Mouse (Mus musculus): ENCODE results near the gene Jkamp.

Jkamp gene

GRCm38 (mm10) chr12:72086166-72086825 lies 907 bp downstream of the Jkamp start:
- no peak for DNase-seq (ENCODE audit: low read depth, low spot score)

GRCm38 (mm10) chr12:72089802-72090201 lies 4.4 kb downstream of the Jkamp start:
- no peak for DNase-seq (ENCODE audit: low read depth, low spot score)

DNA sequence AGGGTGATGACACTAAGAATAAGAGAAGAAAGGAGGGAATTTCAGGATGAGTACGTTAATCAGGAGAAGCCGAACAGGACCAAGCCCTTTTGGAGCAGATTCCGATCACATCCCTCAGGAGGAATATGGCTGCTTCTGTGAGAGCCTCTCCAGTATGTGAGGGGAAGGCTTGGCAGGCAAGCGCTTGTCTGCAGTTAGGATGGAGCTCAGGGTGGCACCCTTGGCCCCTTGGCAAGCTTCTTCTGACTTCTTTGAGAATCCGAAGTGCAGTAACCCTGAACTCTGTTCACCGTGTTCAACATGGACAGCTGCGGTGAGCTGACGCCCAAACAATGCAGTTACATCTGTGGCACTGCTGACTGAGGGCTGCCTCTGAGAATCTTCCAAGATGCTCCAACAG lies 11.6 kb downstream of the Jkamp start:
- no peak for DNase-seq (ENCODE audit: low read depth, low spot score)

DNA sequence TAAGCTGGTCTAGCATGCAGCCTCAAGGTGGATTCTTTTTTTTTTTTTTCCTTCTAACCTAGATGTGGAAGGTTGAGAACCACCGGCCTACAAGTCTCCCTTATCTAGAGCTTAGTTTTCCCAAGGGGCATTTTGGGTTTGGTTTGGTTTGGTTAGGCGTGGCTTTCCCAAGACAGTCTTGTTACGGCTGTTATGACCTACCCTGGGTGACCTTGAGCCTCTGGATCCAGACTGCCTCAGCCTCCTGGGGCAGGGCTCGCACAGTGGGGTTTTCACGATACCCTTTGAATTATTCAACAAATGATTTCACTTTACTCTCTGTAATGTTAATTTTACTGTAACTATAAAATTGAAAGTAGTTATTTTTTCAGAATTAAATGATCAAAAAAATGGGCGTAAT lies 17.4 kb downstream of the Jkamp start:
- DNase-seq (ENCODE audit: low read depth, low spot score), result no peak

- DNase-seq (ENCODE audit: low read depth, low spot score), result no peak
Observed at GRCm38 (mm10) chr12:72104027-72104426, 18.6 kb downstream of the Jkamp start.

GRCm38 (mm10) chr12:72104525-72105281 lies 19.3 kb downstream of the Jkamp start:
- peak; percentile 81 for DNase-seq (ENCODE audit: low read depth, low spot score)

- no peak for DNase-seq (ENCODE audit: low read depth, low spot score)
Observed at GRCm38 (mm10) chr12:72115126-72115525, 29.7 kb downstream of the Jkamp start.

DNA sequence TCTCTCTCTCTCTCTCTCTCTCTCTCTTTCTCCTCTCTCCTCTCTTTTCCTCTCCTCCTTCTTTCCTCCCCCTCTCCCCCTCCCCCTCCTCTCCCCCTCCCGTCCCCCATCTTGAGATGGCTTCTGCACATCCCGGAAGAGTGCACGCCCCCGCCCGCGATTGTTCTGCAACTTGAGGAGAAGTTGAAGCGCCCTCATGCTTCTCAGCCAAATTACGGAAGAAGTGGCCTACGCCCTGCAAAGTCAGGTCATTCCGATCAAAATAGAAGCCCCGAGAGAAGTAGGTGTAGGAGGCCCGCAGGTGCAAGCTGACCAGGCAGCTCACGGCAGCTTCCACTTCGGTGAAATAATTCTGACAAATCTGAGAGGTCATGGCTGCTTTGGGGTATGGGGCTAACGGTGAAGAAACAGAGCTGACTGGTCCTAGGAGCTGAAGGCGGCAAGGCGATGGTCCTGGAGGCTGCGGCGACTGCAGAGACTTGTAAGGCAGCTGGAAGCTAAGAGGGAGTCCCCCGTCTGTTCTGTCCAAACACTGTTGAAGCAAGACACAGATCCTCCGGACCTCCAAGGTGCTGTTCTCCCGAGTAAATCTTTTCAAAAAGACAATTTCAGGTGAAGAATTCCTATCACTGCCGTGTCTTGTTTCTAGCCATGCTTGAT lies 30.4 kb downstream of the Jkamp start:
- DNase-seq (ENCODE audit: low read depth, low spot score), result no peak

DNA sequence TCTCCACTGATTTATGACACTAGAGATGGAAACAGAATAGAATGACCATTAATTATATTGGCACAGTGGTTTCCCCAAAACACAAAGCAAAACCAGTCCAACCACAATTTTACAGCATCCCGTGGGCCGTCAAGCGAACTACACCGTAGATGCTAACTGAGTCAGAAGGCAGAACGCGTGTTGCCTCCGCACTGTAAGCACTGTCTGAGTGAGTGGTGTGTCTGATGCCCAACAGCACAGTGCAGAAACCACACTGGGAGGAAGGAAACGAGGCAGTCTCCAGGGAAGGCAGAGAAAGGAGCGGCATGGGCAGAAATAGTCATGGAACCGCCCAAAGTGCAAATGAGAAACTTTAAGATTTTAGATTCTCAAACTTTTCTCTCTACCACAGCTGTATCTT lies 43.8 kb downstream of the Jkamp start:
- no peak for DNase-seq (ENCODE audit: low read depth, low spot score)

GRCm38 (mm10) chr12:72150786-72151185 lies 65.4 kb downstream of the Jkamp start:
- no peak for DNase-seq (ENCODE audit: low read depth, low spot score)
